Mouse (Mus musculus): ENCODE measurements at regions not wholly inside any gene's neighbourhood (a gene's known extent, or its start where the extent isn't known, plus 50 kb on each side); places are given as distances from the start of the nearest gene placed in this dataset.
A peak's percentile ranks its signal among the peaks of the same experiment; 100 is the strongest.
"Not testable (repeated sequence)": the region's sequence is repeated elsewhere in the genome, so short reads cannot be mapped to it uniquely, and the experiment has no call there.

GRCm38 (mm10) chr7:73238486-73238885 lies 136.8 kb upstream of the Rgma start:
- DNase-seq (ENCODE audit: low spot score) (no peak), ATAC-seq (replicated peaks; ENCODE audit: insufficient number of reproducible peaks, low FRiP score, low TSS enrichment, low read depth) (no peak)
- H3K36me3 ChIP-seq (replicated peaks; ENCODE audit: control insufficient read depth, insufficient read depth, low read depth, low read length) = no peaks in the 10 kb centered on the region
- H3K4me2 ChIP-seq (ENCODE audit: low read depth, low read length) = no peak overlapping the region
- 26% methylated on average over 4 of the region's 4 CpGs for WGBS
- H3K4me1 ChIP-seq (ENCODE audit: control insufficient read depth, insufficient read depth, low read length) = no peaks in the 10 kb centered on the region
- no peaks in the 10 kb centered on the region for H3K27me3 ChIP-seq (ENCODE audit: control insufficient read depth, insufficient read depth, low read length)
- no peak overlapping the region for H3K27ac ChIP-seq (replicated peaks; ENCODE audit: low read depth, low read length)
- H3K4me3 ChIP-seq (ENCODE audit: low read depth, low read length) = no peak overlapping the region
- no peaks in the 10 kb centered on the region for H3K9me3 ChIP-seq (replicated peaks; ENCODE audit: control insufficient read depth, low read length)
- H3K9ac ChIP-seq (replicated peaks; ENCODE audit: low read length) = no peak overlapping the region

GRCm38 (mm10) chr7:73243591-73244355 lies 131.5 kb upstream of the Rgma start:
- DNase-seq (ENCODE audit: low spot score) (peak; percentile 18), ATAC-seq (replicated peaks; ENCODE audit: insufficient number of reproducible peaks, low FRiP score, low TSS enrichment, low read depth) (peak; percentile 52; the same call in 1 of the 2 replicates)
- Histone ChIP-seq H3K4me1 (ENCODE audit: control insufficient read depth, insufficient read depth, low read length) (no peaks in the 10 kb centered on the region), H3K4me3 (ENCODE audit: low read depth, low read length) (no peak overlapping the region), H3K4me2 (ENCODE audit: low read depth, low read length) (no peak overlapping the region), H3K27ac (replicated peaks; ENCODE audit: low read depth, low read length) (no peak overlapping the region), H3K9ac (replicated peaks; ENCODE audit: low read length) (no peak overlapping the region), H3K27me3 (ENCODE audit: control insufficient read depth, insufficient read depth, low read length) (no peaks in the 10 kb centered on the region), H3K9me3 (replicated peaks; ENCODE audit: control insufficient read depth, low read length) (no peaks in the 10 kb centered on the region), H3K36me3 (replicated peaks; ENCODE audit: control insufficient read depth, insufficient read depth, low read depth, low read length) (no peaks in the 10 kb centered on the region)
- 57% methylated on average over 9 of the region's 9 CpGs for WGBS

- no peaks in the 10 kb centered on the region for H3K4me1 ChIP-seq (ENCODE audit: control insufficient read depth, insufficient read depth, low read length)
Observed at GRCm38 (mm10) chr7:73245431-73245830, 129.9 kb upstream of the Rgma start.

GRCm38 (mm10) chr7:73250593-73250992 lies 124.7 kb upstream of the Rgma start:
- H3K4me1 ChIP-seq (ENCODE audit: control insufficient read depth, insufficient read depth, low read length) = no peaks in the 10 kb centered on the region
- H3K36me3 ChIP-seq (replicated peaks; ENCODE audit: control insufficient read depth, insufficient read depth, low read depth, low read length) = no peaks in the 10 kb centered on the region
- H3K27ac ChIP-seq (replicated peaks; ENCODE audit: low read depth, low read length) = no peak overlapping the region
- no peak overlapping the region for H3K4me3 ChIP-seq (ENCODE audit: low read depth, low read length)
- ATAC-seq (replicated peaks; ENCODE audit: insufficient number of reproducible peaks, low FRiP score, low TSS enrichment, low read depth) (no peak), DNase-seq (ENCODE audit: low spot score) (no peak)
- no peaks in the 10 kb centered on the region for H3K9me3 ChIP-seq (replicated peaks; ENCODE audit: control insufficient read depth, low read length)
- 24% methylated on average over 8 of the region's 8 CpGs for WGBS
- H3K9ac ChIP-seq (replicated peaks; ENCODE audit: low read length) = no peak overlapping the region
- no peaks in the 10 kb centered on the region for H3K27me3 ChIP-seq (ENCODE audit: control insufficient read depth, insufficient read depth, low read length)
- no peak overlapping the region for H3K4me2 ChIP-seq (ENCODE audit: low read depth, low read length)

More at GRCm38 (mm10) chr7:73245431-73245830, 129.9 kb upstream of the Rgma start:
- Histone ChIP-seq H3K4me2 (ENCODE audit: low read depth, low read length) (no peak overlapping the region), H3K27me3 (ENCODE audit: control insufficient read depth, insufficient read depth, low read length) (no peaks in the 10 kb centered on the region), H3K36me3 (replicated peaks; ENCODE audit: control insufficient read depth, insufficient read depth, low read depth, low read length) (no peaks in the 10 kb centered on the region), H3K9ac (replicated peaks; ENCODE audit: low read length) (no peak overlapping the region), H3K4me3 (ENCODE audit: low read depth, low read length) (no peak overlapping the region), H3K9me3 (replicated peaks; ENCODE audit: control insufficient read depth, low read length) (no peaks in the 10 kb centered on the region), H3K27ac (replicated peaks; ENCODE audit: low read depth, low read length) (no peak overlapping the region)
- 88% methylated on average over 2 of the region's 2 CpGs for WGBS
- no peak for ATAC-seq (replicated peaks; ENCODE audit: insufficient number of reproducible peaks, low FRiP score, low TSS enrichment, low read depth)
- no peak for DNase-seq (ENCODE audit: low spot score)

- Histone ChIP-seq H3K27me3 (ENCODE audit: control insufficient read depth, insufficient read depth, low read length) (no peaks in the 10 kb centered on the region), H3K4me2 (ENCODE audit: low read depth, low read length) (no peak overlapping the region), H3K4me3 (ENCODE audit: low read depth, low read length) (no peak overlapping the region), H3K27ac (replicated peaks; ENCODE audit: low read depth, low read length) (no peak overlapping the region), H3K9me3 (replicated peaks; ENCODE audit: control insufficient read depth, low read length) (no peaks in the 10 kb centered on the region), H3K36me3 (replicated peaks; ENCODE audit: control insufficient read depth, insufficient read depth, low read depth, low read length) (no peaks in the 10 kb centered on the region), H3K9ac (replicated peaks; ENCODE audit: low read length) (no peak overlapping the region), H3K4me1 (ENCODE audit: control insufficient read depth, insufficient read depth, low read length) (no peaks in the 10 kb centered on the region)
- 79% methylated on average over 6 of the region's 6 CpGs for WGBS
- ATAC-seq (replicated peaks; ENCODE audit: insufficient number of reproducible peaks, low FRiP score, low TSS enrichment, low read depth) = no peak
- no peak for DNase-seq (ENCODE audit: low spot score)
Observed at GRCm38 (mm10) chr7:73251187-73251740, 124.0 kb upstream of the Rgma start.

GRCm38 (mm10) chr7:73254972-73255371 lies 120.3 kb upstream of the Rgma start:
- 85% methylated on average over 5 of the region's 7 CpGs for WGBS

GRCm38 (mm10) chr7:73260140-73260539 lies 115.2 kb upstream of the Rgma start:
- Histone ChIP-seq H3K27ac (replicated peaks; ENCODE audit: low read depth, low read length) (no peak overlapping the region), H3K9me3 (replicated peaks; ENCODE audit: control insufficient read depth, low read length) (no peaks in the 10 kb centered on the region), H3K4me1 (ENCODE audit: control insufficient read depth, insufficient read depth, low read length) (no peaks in the 10 kb centered on the region), H3K36me3 (replicated peaks; ENCODE audit: control insufficient read depth, insufficient read depth, low read depth, low read length) (no peaks in the 10 kb centered on the region), H3K27me3 (ENCODE audit: control insufficient read depth, insufficient read depth, low read length) (no peaks in the 10 kb centered on the region), H3K9ac (replicated peaks; ENCODE audit: low read length) (no peak overlapping the region), H3K4me2 (ENCODE audit: low read depth, low read length) (no peak overlapping the region), H3K4me3 (ENCODE audit: low read depth, low read length) (no peak overlapping the region)
- 77% methylated on average over 4 of the region's 4 CpGs for WGBS
- DNase-seq (ENCODE audit: low spot score) (no peak), ATAC-seq (replicated peaks; ENCODE audit: insufficient number of reproducible peaks, low FRiP score, low TSS enrichment, low read depth) (no peak)

More at GRCm38 (mm10) chr7:73254972-73255371, 120.3 kb upstream of the Rgma start:
- H3K4me3 ChIP-seq (ENCODE audit: low read depth, low read length); H3K27me3 ChIP-seq (ENCODE audit: control insufficient read depth, insufficient read depth, low read length); H3K4me2 ChIP-seq (ENCODE audit: low read depth, low read length); H3K9me3 ChIP-seq (replicated peaks; ENCODE audit: control insufficient read depth, low read length); H3K4me1 ChIP-seq (ENCODE audit: control insufficient read depth, insufficient read depth, low read length); ATAC-seq (replicated peaks; ENCODE audit: insufficient number of reproducible peaks, low FRiP score, low TSS enrichment, low read depth); H3K36me3 ChIP-seq (replicated peaks; ENCODE audit: control insufficient read depth, insufficient read depth, low read depth, low read length); DNase-seq (ENCODE audit: low spot score); H3K9ac ChIP-seq (replicated peaks; ENCODE audit: low read length); H3K27ac ChIP-seq (replicated peaks; ENCODE audit: low read depth, low read length): not testable (repeated sequence)

- H3K4me1 ChIP-seq (ENCODE audit: control insufficient read depth, insufficient read depth, low read length) = no peaks in the 10 kb centered on the region
- H3K9ac ChIP-seq (replicated peaks; ENCODE audit: low read length) = no peak overlapping the region
- no peak overlapping the region for H3K4me2 ChIP-seq (ENCODE audit: low read depth, low read length)
- DNase-seq (ENCODE audit: low spot score) = peak; percentile 6
- no peak overlapping the region for H3K4me3 ChIP-seq (ENCODE audit: low read depth, low read length)
- no peak overlapping the region for H3K27ac ChIP-seq (replicated peaks; ENCODE audit: low read depth, low read length)
- no peaks in the 10 kb centered on the region for H3K27me3 ChIP-seq (ENCODE audit: control insufficient read depth, insufficient read depth, low read length)
- H3K9me3 ChIP-seq (replicated peaks; ENCODE audit: control insufficient read depth, low read length) = no peaks in the 10 kb centered on the region
- peak; percentile 76; the same call in 1 of the 2 replicates for ATAC-seq (replicated peaks; ENCODE audit: insufficient number of reproducible peaks, low FRiP score, low TSS enrichment, low read depth)
- no peaks in the 10 kb centered on the region for H3K36me3 ChIP-seq (replicated peaks; ENCODE audit: control insufficient read depth, insufficient read depth, low read depth, low read length)
- 71% methylated on average over 5 of the region's 5 CpGs for WGBS
Observed at GRCm38 (mm10) chr7:73261750-73262149, 113.6 kb upstream of the Rgma start.

All from embryonic facial prominence, embryonic 11.5 days (tissue).